Mouse (Mus musculus) brain, embryonic 14.5 days (tissue): ENCODE measurements around the gene Thrb. TPM values are rescaled to one million over a fixed set of nuclear protein-coding genes. Genes with fewer than 3 reads are reported as not detected.

Source experiments
- DNase-seq: peaks from one replicate; pipeline ENCODE4 v3.0.0-alpha.2; 2011; ENCODE audit warnings: low read depth
- CTCF ChIP-seq: fragments of 200-500 bp; IDR thresholded peaks from 2 replicates; pipeline ENCODE4 v1.5.1; 2012; ENCODE audit warnings: inconsistent platforms, mild to moderate bottlenecking, moderate library complexity, borderline replicate concordance; ENCODE audit not compliant: insufficient read depth, insufficient read length; ENCODE audit errors: extremely low read depth
- POLR2A ChIP-seq: fragments of 200-500 bp; IDR thresholded peaks from 2 replicates; pipeline ENCODE4 v1.6.1; 2012; ENCODE audit warnings: mild to moderate bottlenecking, inconsistent platforms, borderline replicate concordance; ENCODE audit not compliant: poor library complexity, insufficient read depth, insufficient read length, severe bottlenecking; ENCODE audit errors: extremely low read depth
- polyA plus RNA-seq: library from polyadenylated mRNA; depleted of rRNA; stranded (reverse); fragments of >200 nt; gene quantifications from 2 replicates; pipeline ENCODE4 v1.2.3, GENCODE M21; 2012

The Thrb gene
- polyA plus RNA-seq, 1 experiment: 1.0 TPM

- peak; percentile 72 for DNase-seq
- TF ChIP-seq POLR2A (no peak), CTCF (no peak)
Observed at GRCm38 (mm10) chr14:18062082-18062772, 402.2 kb downstream of the Thrb start.
